Mouse (Mus musculus): Measurements from ENCODE around the gene Ptprh.

Ptprh gene

GRCm38 (mm10) chr7:4603873-4604272 lies at the start of gene Ptprh:
TSS of gene Ptprh (minus strand) at chr7:4604041.
- no peak for DNase-seq (ENCODE audit: low read depth, low spot score)

- DNase-seq (ENCODE audit: low read depth, low spot score) = no peak
These were observed 49.5 kb upstream of the Ptprh start for GRCm38 (mm10) chr7:4653351-4653750.

GRCm38 (mm10) chr7:4652726-4653125 lies 48.9 kb upstream of the Ptprh start:
- no peak for DNase-seq (ENCODE audit: low read depth, low spot score)

- DNase-seq (ENCODE audit: low read depth, low spot score) = no peak
These were observed 47.7 kb upstream of the Ptprh start for GRCm38 (mm10) chr7:4651581-4651980.

GRCm38 (mm10) chr7:4647992-4648391 lies 44.2 kb upstream of the Ptprh start:
- no peak for DNase-seq (ENCODE audit: low read depth, low spot score)

- no peak for DNase-seq (ENCODE audit: low read depth, low spot score)
These were observed 43.5 kb upstream of the Ptprh start for GRCm38 (mm10) chr7:4647291-4647690.

- no peak for DNase-seq (ENCODE audit: low read depth, low spot score)
These were observed 43.0 kb upstream of the Ptprh start for GRCm38 (mm10) chr7:4646806-4647205.

GRCm38 (mm10) chr7:4643225-4643624 lies 39.4 kb upstream of the Ptprh start:
- no peak for DNase-seq (ENCODE audit: low read depth, low spot score)

- no peak for DNase-seq (ENCODE audit: low read depth, low spot score)
These were observed 38.1 kb upstream of the Ptprh start for GRCm38 (mm10) chr7:4641956-4642355.

- DNase-seq (ENCODE audit: low read depth, low spot score) = no peak
These were observed 37.3 kb upstream of the Ptprh start for GRCm38 (mm10) chr7:4641155-4641554.

GRCm38 (mm10) chr7:4636179-4636578 lies 32.3 kb upstream of the Ptprh start:
- no peak for DNase-seq (ENCODE audit: low read depth, low spot score)

GRCm38 (mm10) chr7:4631031-4631430 lies 27.2 kb upstream of the Ptprh start, which contains the start of gene Tmem86b:
TSS of gene Tmem86b (minus strand) at chr7:4631422.
- DNase-seq (ENCODE audit: low read depth, low spot score) = no peak

GRCm38 (mm10) chr7:4630198-4630597 lies 26.4 kb upstream of the Ptprh start:
- DNase-seq (ENCODE audit: low read depth, low spot score) = no peak

- DNase-seq (ENCODE audit: low read depth, low spot score) = no peak
These were observed 25.7 kb upstream of the Ptprh start for GRCm38 (mm10) chr7:4629586-4629985.

- no peak for DNase-seq (ENCODE audit: low read depth, low spot score)
These were observed 22.1 kb upstream of the Ptprh start for GRCm38 (mm10) chr7:4625928-4626327.

- no peak for DNase-seq (ENCODE audit: low read depth, low spot score)
These were observed 20.5 kb upstream of the Ptprh start for GRCm38 (mm10) chr7:4624343-4624742.

- DNase-seq (ENCODE audit: low read depth, low spot score) = peak; percentile 33
These were observed 19.8 kb upstream of the Ptprh start for GRCm38 (mm10) chr7:4623544-4624189.

- DNase-seq (ENCODE audit: low read depth, low spot score) = no peak
These were observed 16.1 kb upstream of the Ptprh start for GRCm38 (mm10) chr7:4619979-4620378.

GRCm38 (mm10) chr7:4613740-4614403 lies 10.0 kb upstream of the Ptprh start:
- DNase-seq (ENCODE audit: low read depth, low spot score) = no peak

- DNase-seq (ENCODE audit: low read depth, low spot score) = no peak
These were observed 9.1 kb upstream of the Ptprh start for GRCm38 (mm10) chr7:4612956-4613355.

GRCm38 (mm10) chr7:4612386-4612785 lies 8.5 kb upstream of the Ptprh start:
- no peak for DNase-seq (ENCODE audit: low read depth, low spot score)

GRCm38 (mm10) chr7:4611921-4612341 lies 8.1 kb upstream of the Ptprh start:
- no peak for DNase-seq (ENCODE audit: low read depth, low spot score)

- DNase-seq (ENCODE audit: low read depth, low spot score) = no peak
These were observed 7.7 kb upstream of the Ptprh start for GRCm38 (mm10) chr7:4611511-4611910.

Data from retina, adult 2 months (tissue).